Mouse (Mus musculus) kidney, adult 10 weeks (tissue): ENCODE data around the gene Fbxo10. TPM values are rescaled to one million over a fixed set of nuclear protein-coding genes. Genes with fewer than 3 reads are reported as not detected.

Experiments
- polyA plus RNA-seq: library from polyadenylated mRNA; stranded (reverse); fragments of 350-450 nt; fragmentation: Illumina TruSeq; extraction: RNeasy Lipid Tissue Mini Kit (QIAGEN cat#74804); gene quantifications from one replicate; pipeline ENCODE4 v1.2.3, GENCODE M21; 2014; ENCODE audit warnings: low read depth, low replicate concordance

The Fbxo10 gene
- polyA plus RNA-seq: 1.9 TPM

DNA sequence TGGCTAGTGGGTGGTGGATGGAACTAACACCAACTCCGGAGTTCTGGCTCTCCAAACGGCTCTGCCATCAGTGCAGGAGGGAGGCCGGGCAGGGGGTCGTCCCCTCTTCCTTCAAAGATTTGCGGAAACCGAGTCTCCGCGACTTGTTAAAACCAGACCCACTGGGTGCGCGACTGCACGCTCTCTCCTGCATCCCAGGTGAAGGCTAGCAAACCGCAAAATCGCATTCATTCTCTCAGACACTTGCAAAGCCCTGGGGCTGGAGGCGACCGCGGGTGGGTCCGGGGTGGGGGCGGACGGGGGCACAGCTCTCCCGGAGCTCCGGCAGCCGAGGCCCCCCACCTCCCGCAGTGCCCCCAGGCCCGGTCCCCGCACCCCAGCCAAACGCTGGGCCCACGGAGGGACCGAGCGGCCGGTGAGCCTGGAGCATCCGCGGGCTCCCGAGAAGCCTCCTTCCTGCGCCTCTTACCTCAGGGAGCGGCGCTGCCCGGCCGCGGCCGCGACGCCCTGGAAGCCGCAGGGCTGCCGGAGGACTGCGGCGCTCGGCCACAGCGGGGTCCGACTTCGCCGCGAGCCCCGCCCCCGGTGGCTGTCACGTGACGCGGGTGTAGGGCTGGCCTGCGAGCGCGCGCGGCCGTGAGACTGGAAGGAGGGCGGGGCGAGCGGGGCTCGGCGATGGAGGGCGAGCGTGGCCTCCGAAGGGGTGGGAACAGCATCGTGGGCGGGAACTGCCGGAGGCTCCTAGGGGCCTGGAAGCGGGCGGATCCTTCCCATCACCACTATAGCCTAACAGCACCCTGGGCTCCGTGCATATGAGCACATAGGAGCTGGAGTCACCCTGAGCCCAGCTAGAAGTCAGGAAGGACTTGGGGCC is at the start of gene Fbxo10:
TSS of gene Fbxo10 (minus strand) at position 584 of the 874 bp plus-strand sequence.

DNA sequence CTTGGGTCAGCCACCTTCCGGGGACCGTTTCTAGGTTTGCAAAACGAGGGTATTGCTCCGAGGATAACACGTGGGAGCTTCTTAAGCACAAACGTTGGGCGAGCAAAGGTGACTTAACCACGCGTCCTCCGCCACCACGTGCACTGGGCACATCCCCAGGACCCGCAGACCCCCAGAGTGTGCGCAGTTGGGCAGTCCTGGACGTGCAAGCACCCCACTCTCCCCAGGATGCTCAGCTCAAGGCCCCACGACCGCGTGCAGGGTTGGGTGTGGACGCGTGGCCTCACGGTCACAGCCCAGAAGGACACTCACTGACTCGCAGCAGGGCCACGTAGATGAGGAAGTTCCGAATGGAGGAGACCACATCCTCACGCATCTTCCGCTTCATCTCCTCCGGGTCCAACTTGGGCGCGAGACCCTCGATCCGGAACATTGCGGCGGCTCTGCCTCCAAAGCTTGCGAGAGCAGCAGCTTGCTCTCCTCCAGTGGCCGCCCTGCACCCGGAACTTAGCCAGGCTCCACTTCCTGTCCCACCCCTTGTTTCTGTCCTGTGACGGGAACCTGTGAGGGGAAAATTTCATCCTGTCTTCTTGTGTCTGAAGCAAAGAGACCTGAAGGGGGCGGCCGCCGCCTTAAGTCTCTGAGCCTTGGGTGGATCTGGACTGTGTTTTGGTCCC is 23.3 kb upstream of the Fbxo10 start, which contains the start of gene Tomm5:
TSS of gene Tomm5 (minus strand) at position 514 of the 677 bp plus-strand sequence.

DNA sequence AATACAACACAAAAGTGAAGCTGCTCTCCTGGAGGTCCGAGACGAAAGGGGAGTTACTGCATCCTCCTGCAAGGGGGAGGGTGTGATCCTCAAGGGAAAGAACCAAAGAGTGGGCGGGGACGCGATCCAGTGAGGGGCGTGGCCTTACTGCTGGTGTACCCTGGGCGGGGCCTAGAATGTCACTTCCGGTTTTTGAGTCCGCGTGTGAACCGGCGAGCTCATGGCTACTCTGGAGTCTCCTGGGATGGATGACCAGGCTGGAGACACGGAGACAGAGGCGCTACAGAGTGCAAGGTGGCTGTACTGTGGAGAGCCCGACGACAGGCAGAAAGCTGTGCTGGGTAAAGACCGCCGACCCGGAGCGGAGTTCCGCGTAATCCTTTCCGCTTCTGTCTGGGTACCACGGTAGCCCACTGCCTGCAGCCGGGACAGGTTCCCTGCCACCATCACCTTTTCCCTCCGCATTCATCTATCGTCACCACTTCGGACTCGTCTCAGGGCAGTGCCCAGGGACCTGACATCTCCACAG is 65.9 kb downstream of the Fbxo10 start, which contains the start of gene Polr1e:
TSS of gene Polr1e (plus strand) at position 132 of the 529 bp plus-strand sequence.

DNA sequence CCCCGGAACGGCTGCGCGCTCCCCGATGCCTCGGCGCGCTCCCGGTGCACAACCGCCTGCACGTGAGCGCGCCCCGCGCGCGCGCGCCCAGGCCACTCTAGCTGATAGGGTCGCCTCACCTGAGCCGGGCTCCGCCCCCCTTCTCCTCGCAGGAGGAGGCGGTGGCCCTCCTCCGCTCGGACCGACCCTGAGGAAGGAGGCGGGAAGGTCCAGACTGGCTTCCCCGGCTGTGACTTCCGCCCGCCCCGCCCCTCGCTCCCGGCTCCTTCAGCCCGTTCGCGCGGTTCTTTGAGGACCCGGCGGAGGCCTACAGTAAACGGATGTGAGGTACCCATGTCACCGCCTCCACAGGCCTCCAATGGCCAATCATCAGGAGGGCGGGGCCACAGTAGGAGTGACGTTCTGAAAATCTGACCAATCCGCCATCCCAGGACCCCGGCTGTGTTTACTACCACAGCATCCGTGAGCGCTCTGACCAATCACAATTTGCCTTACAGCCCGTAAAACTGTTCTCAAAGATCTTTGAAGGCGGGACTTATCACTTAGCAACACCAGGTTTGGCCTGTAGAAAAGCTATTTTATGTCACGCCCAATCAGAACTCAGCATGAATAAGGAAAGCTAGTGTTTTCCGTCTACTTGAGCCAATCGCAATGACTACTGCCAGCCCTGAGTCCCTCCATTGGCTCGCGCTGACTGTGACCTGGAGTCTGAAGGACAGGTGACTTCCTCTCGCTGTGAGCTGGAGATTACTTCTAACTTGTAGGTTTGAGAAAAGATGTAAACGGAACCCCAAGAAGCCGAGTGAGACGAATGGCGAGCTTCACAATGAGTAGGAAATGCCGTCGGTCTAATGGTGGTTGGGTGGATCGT is 72.1 kb downstream of the Fbxo10 start, which contains the start of gene Zbtb5:
TSS of gene Zbtb5 (minus strand) at position 308 of the 871 bp plus-strand sequence.

Other genes starting within 250 kb of the Fbxo10 start
- gene Grhpr, start 103.2 kb downstream of the Fbxo10 start, polyA plus RNA-seq: 14.9 TPM
- gene Zbtb5, start 72.2 kb downstream of the Fbxo10 start, polyA plus RNA-seq: 5.8 TPM
- 11.4 TPM for gene Polr1e, start 66.0 kb downstream of the Fbxo10 start, polyA plus RNA-seq
- 129 TPM for gene Tomm5, start 23.5 kb upstream of the Fbxo10 start, polyA plus RNA-seq
- 0.12 TPM for gene Frmpd1, start 100.3 kb upstream of the Fbxo10 start, polyA plus RNA-seq
- 12.3 TPM for gene Trmt10b, start 212.5 kb upstream of the Fbxo10 start, polyA plus RNA-seq